Mouse (Mus musculus): ENCODE measurements around the gene C2cd3.
A peak's percentile ranks its signal among the peaks of the same experiment; 100 is the strongest.

C2cd3 gene

DNA sequence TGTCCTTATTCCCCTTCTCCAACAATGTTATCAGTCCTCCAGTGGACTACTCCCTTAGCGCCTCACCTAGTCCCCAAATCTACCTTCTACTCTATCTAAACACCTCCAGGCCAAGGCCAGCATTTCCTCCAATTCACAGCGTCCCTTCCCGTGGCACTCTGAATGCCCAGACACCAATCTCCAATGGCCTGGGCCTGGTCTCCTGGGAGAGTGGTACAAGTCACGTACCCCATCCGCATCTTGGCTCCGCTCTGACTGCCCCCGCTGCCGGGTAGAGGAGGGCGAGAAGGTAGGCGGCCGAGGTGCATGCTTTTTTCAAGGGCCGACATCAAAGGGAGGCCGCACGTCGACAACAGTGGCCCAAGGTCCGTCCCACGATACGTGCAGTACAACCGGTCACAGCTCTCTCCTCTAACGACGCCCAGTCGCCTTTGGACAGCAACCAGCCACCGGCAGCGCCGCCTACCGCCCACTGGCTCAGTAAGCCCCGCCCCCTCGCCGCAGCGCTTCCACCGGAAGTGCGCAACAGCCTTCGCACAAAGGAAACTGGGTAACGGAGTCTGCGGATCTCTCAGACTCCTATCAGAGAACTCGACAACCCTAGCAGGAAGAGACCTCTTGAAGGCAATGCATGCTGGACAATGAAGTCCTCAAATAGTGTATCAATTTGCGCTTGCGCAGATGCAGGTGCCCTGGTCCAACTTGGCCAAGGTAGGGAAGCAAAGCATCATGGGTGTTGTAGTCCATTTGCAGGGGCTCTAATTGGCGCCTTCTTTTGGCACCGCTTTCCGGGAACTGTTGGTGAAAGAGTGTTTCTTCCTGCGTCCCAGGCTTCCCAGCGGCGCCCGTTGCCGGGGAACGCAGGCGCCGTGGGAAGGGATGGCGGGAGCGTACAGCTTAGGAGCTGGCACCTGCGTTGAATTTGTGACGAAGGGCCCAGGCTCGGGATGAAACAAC, at the start of gene C2cd3, which contains the start of gene Ppme1:
Gene C2cd3 (plus strand): TSS at position 739 of the 957 bp plus-strand sequence.
Gene Ppme1 (minus strand): TSS at position 813 of the 957 bp plus-strand sequence.
- DNase-seq, result peak; percentile 99

DNA sequence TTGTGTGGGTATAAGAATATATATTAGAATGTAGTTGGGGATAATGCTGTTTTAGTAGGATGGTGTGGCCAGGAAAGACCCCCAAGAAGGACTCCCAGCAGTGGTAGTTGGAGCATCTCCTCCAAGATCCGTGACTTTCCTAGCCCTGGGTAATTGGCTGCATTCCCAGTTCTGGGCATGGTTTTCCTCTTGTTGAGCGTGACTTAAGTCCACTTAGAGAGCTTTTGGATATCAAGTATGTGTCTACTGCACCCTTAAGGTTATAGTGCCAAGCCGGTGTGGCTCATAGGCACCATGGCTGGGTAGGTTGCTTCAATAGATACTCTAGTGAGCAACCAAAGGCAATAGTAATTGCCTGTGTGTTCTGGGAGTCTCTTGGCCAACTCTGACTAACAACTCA, 48.3 kb upstream of the C2cd3 start:
- peak; percentile 52 for DNase-seq

GRCm38 (mm10) chr7:100325482-100325881, 46.6 kb upstream of the C2cd3 start:
- DNase-seq, result peak; percentile 57

GRCm38 (mm10) chr7:100327514-100327913, 44.5 kb upstream of the C2cd3 start:
- peak; percentile 78 for DNase-seq

GRCm38 (mm10) chr7:100328636-100329035, 43.4 kb upstream of the C2cd3 start:
- DNase-seq, result no peak

DNA sequence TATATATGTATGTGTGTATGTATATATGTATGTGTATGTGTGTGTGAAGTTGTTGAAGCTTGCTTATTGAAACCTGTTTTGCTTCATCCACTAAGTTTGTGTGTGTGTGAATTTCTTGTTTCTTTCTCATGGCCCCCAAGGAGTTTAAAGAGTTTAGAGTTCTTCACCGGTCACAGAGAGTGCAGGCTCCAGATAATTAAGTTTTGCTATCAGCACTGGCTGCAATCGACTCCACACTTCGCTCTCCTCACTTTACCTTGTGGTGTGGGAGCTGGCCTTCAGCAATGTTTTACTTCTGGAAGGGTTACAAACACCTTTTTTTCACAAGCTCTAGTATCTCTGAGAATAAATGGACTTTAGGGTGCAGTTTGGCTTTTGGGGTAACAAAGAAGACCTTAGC, 40.8 kb upstream of the C2cd3 start:
- no peak for DNase-seq

DNA sequence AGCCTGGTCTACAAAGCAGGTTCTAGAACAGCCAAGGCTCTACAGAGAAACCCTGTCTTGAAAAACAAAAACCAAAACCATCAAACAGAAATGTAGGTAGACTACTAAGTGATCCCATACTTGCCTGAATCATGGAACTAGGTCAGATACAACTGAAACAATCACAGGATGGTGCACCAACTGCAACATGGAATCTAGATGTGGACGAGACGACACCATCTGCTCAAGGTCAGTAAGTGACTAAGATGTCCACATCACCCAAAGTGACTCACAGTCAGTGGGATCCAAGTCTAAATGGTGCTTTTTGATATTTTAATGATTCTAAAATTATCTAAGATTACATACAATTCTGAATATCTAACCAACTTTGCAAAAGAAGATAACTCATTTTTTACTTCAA, 36.1 kb upstream of the C2cd3 start:
- no peak for DNase-seq

DNA sequence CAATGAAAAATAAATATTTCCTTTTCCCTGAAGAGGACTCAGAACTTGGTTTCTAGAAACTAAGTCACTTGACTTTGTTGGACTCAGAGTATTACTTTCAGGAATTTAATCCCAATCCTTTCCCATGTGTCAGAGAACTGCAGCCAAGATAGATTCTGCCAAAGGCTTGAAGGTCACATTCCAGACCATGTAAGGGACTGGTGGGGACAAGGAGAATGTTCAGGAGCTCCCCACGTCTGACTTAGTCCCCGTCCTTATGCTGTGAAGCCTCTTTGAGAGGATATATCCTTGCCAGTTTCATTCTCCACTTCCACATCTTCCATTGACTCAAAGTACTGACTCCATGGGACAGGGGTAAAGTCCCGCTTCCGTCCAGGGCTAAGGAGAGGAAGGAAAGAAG, 17.0 kb upstream of the C2cd3 start:
- DNase-seq, result no peak

DNA sequence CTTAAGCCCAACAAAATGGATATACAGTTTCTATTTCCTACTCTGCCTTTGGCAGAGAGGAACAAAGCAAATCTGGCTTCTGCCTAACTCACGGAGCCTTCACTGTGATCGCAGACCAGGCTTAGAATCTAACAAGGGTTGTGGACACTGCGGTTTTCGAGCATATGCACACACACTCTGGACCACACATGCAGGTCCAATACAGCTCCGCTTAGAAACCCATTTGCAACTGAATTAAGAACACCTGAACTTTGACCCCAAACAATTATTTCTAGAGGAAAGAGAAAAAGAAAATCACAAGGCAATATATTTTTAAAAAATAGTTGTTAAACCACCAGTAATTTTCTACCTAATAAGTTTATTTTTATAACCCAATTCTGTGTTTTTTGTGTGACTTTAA, 15.7 kb upstream of the C2cd3 start:
- DNase-seq, result no peak

DNA sequence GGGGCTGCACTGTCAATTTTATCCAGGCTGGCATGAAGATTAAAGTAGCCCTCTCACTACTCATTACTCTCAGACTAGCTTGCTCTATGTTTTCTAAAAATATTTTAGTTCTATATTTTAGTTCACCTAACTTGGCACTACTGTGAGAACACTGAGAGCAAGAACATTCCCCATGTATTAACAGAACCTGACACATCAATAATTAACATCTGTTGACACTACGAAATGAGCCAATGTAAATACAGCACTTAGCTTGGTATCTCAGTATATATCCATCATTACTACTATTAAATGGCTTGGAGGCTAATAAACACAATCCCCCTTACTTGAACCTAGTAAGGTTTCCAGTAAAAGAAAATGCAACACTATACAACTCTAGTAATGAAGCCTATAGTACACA, 15.3 kb upstream of the C2cd3 start:
- DNase-seq, result no peak

GRCm38 (mm10) chr7:100357856-100358255, 14.2 kb upstream of the C2cd3 start:
- DNase-seq, result no peak

DNA sequence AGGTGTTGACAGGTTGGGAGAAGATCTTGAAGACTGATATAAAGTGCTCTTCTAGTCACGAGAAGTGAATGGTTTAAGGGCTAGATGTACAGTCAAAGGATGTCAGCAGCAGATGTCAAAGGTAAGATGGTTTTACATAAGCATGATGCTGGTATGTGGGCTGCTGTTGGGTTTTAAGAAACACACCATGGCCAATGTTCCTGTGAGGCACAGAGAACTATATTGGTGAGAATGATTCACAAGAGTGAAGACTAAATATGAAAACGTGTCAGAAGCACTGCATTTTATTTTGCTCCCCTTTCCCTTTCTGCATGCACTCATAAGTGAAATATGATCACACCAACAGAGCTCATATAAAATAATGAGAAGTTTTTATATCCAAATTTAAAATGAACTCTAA, 8.9 kb upstream of the C2cd3 start:
- no peak for DNase-seq

DNA sequence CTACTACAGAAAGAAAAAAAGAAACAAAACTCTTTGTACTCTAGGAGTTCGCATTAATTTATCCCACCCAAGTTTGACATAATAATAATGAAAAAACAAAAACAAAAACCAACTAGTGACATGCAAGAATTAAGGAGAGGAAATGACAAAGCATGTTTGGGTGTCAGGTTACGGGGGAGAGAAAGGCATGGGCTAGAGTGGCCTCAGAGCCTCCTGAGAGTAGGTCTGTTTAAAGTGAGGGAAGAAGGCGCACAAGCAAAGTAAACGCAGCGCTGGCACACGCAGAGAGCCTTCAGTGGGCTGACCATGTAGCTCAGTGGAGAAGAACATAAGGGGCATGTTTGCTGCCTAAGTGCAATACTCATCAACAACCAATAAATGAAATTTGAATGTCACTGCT, 7.1 kb upstream of the C2cd3 start:
- DNase-seq, result no peak

- DNase-seq, result peak; percentile 6
Measured at GRCm38 (mm10) chr7:100372452-100372980, 483 bp downstream of the C2cd3 start.

DNA sequence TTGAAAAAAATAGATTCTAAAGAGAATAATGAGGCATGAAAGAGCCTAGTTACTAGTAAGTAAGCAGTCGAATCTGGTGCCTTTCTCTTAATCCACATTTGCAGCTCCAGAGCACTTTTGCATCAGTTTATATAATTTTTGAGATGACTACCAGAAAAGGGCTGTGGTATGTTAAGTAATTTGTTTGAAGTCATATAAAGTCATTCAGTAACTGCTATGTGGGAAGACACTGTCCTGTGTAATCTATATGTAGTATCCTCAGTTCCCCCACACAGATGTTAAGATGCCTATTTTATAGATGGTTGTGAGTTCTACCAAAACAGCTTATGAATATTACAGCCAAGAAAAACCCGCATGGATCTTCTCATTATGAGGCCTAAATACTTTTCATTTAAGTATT, 6.2 kb downstream of the C2cd3 start:
- DNase-seq, result no peak

DNA sequence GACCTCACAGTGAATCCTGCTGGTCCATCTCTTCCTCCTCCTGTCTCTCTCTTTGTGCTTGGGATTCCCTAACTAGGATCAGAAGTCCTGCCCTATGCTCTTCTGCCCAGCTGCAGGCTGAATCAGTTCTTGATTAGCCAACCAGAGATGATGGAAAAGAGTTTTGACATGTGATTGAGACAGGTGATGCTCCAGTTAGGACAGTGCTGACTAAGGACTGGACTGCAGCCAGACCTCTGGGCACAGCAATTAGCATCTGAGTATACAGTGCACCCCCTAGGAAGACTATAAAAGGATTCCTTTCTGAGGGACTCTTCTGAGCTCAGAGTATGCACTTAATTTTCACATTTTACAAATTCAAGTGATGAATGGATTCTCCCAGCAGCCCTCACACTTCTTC, 9.1 kb downstream of the C2cd3 start:
- DNase-seq, result no peak

DNA sequence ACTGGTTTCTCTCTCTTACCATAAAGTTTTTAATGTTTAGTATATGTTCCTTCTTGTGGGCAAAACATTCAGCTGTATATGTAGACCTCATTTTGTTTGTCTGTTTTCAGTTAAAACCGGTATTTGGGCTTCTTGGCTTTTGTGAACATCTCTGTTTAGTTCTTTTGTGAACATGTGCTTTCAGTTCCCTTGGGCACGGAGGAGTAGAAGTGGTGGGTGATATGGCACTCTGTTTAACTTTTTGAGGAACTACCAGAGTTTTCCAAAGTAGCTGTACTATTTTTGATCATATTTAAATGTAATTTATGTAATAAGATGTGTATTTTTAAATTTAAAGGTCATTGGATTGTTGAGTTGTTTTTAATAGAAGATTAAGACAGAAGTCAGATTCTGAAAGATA, 11.2 kb downstream of the C2cd3 start:
- DNase-seq, result no peak

- DNase-seq, result no peak
Measured at GRCm38 (mm10) chr7:100388174-100388573, 16.1 kb downstream of the C2cd3 start.

DNA sequence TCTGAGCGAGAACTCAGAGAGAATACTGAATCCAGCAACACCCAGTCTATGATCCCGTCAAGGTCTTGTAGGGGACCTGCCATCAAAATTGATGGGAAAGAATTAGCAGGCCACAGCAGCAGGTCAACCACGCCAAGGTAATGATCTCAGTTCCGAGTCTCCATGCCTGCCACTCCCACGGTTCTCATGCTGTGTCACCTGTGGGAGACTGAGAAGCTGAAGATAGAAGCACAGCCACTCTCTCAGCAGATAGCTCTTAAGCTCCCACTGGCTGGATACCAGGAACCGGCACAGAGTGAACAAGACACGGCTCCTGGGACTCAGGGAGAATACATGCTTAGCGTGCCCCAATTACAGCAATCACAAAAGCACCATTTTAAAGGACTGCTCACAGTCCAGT, 18.1 kb downstream of the C2cd3 start:
- no peak for DNase-seq

DNA sequence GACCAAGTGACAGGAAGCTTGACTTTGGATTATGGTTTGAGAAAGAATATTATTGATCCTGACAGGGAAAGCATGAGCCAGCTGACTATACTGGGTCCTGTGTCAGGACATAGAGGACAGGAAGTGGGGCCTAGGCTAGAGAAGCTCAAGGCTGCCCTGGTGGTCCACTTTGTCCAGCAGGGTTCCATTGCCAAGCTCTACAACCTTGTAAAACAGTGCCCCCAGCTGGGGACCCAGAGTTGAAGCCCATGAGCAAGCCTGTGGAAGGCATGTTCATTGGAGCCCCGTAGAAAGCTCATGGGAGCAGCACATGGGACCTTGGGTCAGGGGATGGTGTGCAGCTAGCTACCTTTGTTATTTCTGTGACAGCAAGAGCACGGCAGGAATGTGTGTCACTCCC, 20.2 kb downstream of the C2cd3 start:
- DNase-seq, result peak; percentile 53

GRCm38 (mm10) chr7:100399231-100399913, 27.3 kb downstream of the C2cd3 start:
- DNase-seq, result peak; percentile 18

- no peak for DNase-seq
Measured at GRCm38 (mm10) chr7:100400899-100401539, 29.0 kb downstream of the C2cd3 start.

DNA sequence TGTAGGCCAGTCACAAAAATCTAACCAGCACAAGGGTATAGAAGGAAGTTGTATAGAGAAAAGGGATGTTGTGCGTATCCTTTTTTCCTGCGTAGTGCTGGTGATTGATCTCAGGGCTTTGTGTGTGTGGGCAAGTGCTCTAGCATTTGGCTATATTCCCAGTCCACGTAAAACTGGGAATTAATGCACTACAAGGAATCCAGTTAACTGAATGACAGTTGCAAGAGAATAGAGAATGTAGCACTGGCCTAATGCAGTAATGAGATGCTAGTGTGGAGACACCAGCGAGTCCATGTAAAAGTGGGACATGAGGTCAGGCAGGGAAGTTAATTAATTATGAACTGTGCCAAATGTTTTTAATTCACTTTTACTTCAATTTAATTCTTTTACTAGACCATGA, 30.7 kb downstream of the C2cd3 start:
- DNase-seq, result no peak
